Mouse (Mus musculus) midbrain, embryonic 15.5 days (tissue): ENCODE data around the gene Phf13. TPM values are rescaled to one million over a fixed set of nuclear protein-coding genes. Genes with fewer than 3 reads are reported as not detected.

Experiments used
- ATAC-seq: fragments of 200-750 bp; cut with Nextera tagmentation; replicated peaks from 2 replicates; pipeline ENCODE4 v1.8.0; 2017; ENCODE audit warnings: moderate TSS enrichment
- H3K27ac ChIP-seq: fragments of 300-500 bp; sonication (generic); 2 replicates; pipeline ENCODE4 v1.5.1; 2015; ENCODE audit warnings: mild to moderate bottlenecking, inconsistent platforms
- H3K27me3 ChIP-seq: fragments of 300-500 bp; sonication (generic); replicated peaks from 2 replicates; pipeline ENCODE4 v1.6.1; 2015; ENCODE audit warnings: inconsistent platforms
- H3K36me3 ChIP-seq: fragments of 300-500 bp; sonication (generic); replicated peaks from 2 replicates; pipeline ENCODE4 v1.6.1; 2015; ENCODE audit warnings: inconsistent platforms
- H3K4me1 ChIP-seq: fragments of 300-500 bp; sonication (generic); 2 replicates; pipeline ENCODE4 v1.6.1; 2015; ENCODE audit warnings: inconsistent platforms
- H3K4me2 ChIP-seq: fragments of 300-500 bp; sonication (generic); 2 replicates; pipeline ENCODE4 v1.6.1; 2015; ENCODE audit warnings: inconsistent platforms, mild to moderate bottlenecking, moderate library complexity
- H3K4me3 ChIP-seq: fragments of 300-500 bp; sonication (generic); 2 replicates; pipeline ENCODE4 v1.5.1; 2015; ENCODE audit warnings: mild to moderate bottlenecking, inconsistent platforms
- H3K9ac ChIP-seq: fragments of 300-500 bp; sonication (generic); 2 replicates; pipeline ENCODE4 v1.6.1; 2015; ENCODE audit warnings: mild to moderate bottlenecking, inconsistent platforms
- H3K9me3 ChIP-seq: fragments of 300-500 bp; sonication (generic); 2 replicates; pipeline ENCODE4 v1.6.1; 2016; ENCODE audit warnings: inconsistent platforms
- WGBS: fragments of 180-500 bp; shearing (Covaris S2); methylation state at CpG from one replicate; pipeline ENCODE4 v1.1.7; 2015; ENCODE audit warnings: mixed read lengths; 5-methylcytosine and 5-hydroxymethylcytosine counted together
- polyA plus RNA-seq: library from polyadenylated mRNA; unstranded; fragments of >200 nt; fragmentation: Nextera tagmentation; extraction: Ambion mirVana; gene quantifications from 2 replicates; pipeline ENCODE4 v1.2.1, GENCODE M21; 2015

Phf13 gene
- polyA plus RNA-seq, 1 experiment from 2014 or later: 22.5 TPM

- ATAC-seq: no peak
- no peak overlapping the region for H3K4me3 ChIP-seq
- 63% methylated on average over 3 of the region's 3 CpGs for WGBS
- H3K9ac ChIP-seq: no peak overlapping the region
- no peak overlapping the region for H3K27ac ChIP-seq
- peaks cover 13% of the 10 kb centered on the region for H3K4me1 ChIP-seq
- no peaks in the 10 kb centered on the region for H3K36me3 ChIP-seq
- H3K9me3 ChIP-seq: no peaks in the 10 kb centered on the region
- no peak overlapping the region for H3K4me2 ChIP-seq
- no peaks in the 10 kb centered on the region for H3K27me3 ChIP-seq
Measured at GRCm38 (mm10) chr4:151999481-151999880, 3.4 kb upstream of the Phf13 start.

- Histone ChIP-seq H3K4me3 (peak overlapping the region; percentile 97; the same call in 1 of the 2 replicates), H3K27me3 (no peaks in the 10 kb centered on the region), H3K9me3 (no peaks in the 10 kb centered on the region), H3K36me3 (no peaks in the 10 kb centered on the region), H3K27ac (no peak overlapping the region), H3K4me2 (peak overlapping the region; percentile 95), H3K9ac (no peak overlapping the region), H3K4me1 (peaks cover 22% of the 10 kb centered on the region)
- 81% methylated on average over 3 of the region's 3 CpGs for WGBS
- ATAC-seq: no peak
Measured at GRCm38 (mm10) chr4:151997701-151998100, 1.6 kb upstream of the Phf13 start.

GRCm38 (mm10) chr4:151996951-151997222 is 829 bp upstream of the Phf13 start:
- Histone ChIP-seq H3K9ac (peak overlapping the region; percentile 61), H3K9me3 (no peaks in the 10 kb centered on the region), H3K27ac (peak overlapping the region; percentile 87), H3K36me3 (peaks cover 4% of the 10 kb centered on the region; the same call in 1 of the 2 replicates), H3K4me3 (peak overlapping the region; percentile 97), H3K4me1 (peaks cover 22% of the 10 kb centered on the region), H3K4me2 (peak overlapping the region; percentile 95), H3K27me3 (no peaks in the 10 kb centered on the region)
- no peak for ATAC-seq
- WGBS: 7% methylated on average over 13 of the region's 13 CpGs

- peak overlapping the region; percentile 95 for H3K4me2 ChIP-seq
- 1% methylated on average over 75 of the region's 111 CpGs for WGBS
- peak overlapping the region; percentile 78 for H3K9ac ChIP-seq
- peaks cover 22% of the 10 kb centered on the region for H3K4me1 ChIP-seq
- H3K27ac ChIP-seq: peak overlapping the region; percentile 72
- peaks cover 12% of the 10 kb centered on the region; the same call in 1 of the 2 replicates for H3K36me3 ChIP-seq
- no peaks in the 10 kb centered on the region for H3K9me3 ChIP-seq
- peak overlapping the region; percentile 97 for H3K4me3 ChIP-seq
- no peaks in the 10 kb centered on the region for H3K27me3 ChIP-seq
- ATAC-seq: peak; percentile 78
Measured at GRCm38 (mm10) chr4:151995371-151996172, 486 bp downstream of the Phf13 start.

- no peaks in the 10 kb centered on the region for H3K27me3 ChIP-seq
- H3K9ac ChIP-seq: peak overlapping the region; percentile 78
- no peaks in the 10 kb centered on the region for H3K9me3 ChIP-seq
- peaks cover 22% of the 10 kb centered on the region for H3K4me1 ChIP-seq
- peak overlapping the region; percentile 95 for H3K4me2 ChIP-seq
- 3% methylated on average over 56 of the region's 61 CpGs for WGBS
- H3K27ac ChIP-seq: 0 out of 2 replicates have a peak overlapping the region, but pooled peaks have one; percentile 72
- ATAC-seq: no peak
- H3K4me3 ChIP-seq: peak overlapping the region; percentile 97
- H3K36me3 ChIP-seq: peaks cover 12% of the 10 kb centered on the region; the same call in 1 of the 2 replicates
Measured at GRCm38 (mm10) chr4:151994228-151995171, 1.6 kb downstream of the Phf13 start.

- WGBS: 83% methylated on average over 6 of the region's 6 CpGs
- no peak overlapping the region for H3K9ac ChIP-seq
Measured at GRCm38 (mm10) chr4:151993035-151993434, 3.0 kb downstream of the Phf13 start.

DNA sequence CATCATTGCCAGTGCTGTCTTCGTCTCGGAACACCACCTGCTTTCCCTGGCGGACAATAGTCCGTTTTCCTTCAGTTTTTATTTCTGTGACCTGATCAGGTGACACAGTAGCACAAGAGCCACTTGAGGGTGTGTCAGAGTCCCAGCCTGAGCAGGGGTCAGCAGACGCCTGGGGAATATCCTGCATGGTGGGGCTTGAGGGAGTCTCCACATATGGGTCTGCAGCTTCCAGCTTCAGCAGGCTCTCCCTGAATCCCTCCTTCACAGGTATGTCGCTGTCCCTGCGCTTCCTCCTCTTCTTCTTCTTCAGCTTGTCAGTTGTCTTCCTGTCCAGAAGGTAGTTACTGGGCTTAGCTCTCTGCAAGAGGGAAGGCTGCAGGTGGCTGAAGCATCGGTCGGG is 4.0 kb downstream of the Phf13 start:
- H3K9ac ChIP-seq: no peak overlapping the region
- H3K4me3 ChIP-seq: no peak overlapping the region
- no peak overlapping the region for H3K27ac ChIP-seq
- peaks cover 33% of the 10 kb centered on the region for H3K4me1 ChIP-seq
- no peak for ATAC-seq
- H3K36me3 ChIP-seq: peaks cover 12% of the 10 kb centered on the region; the same call in 1 of the 2 replicates
- no peaks in the 10 kb centered on the region for H3K9me3 ChIP-seq
- H3K4me2 ChIP-seq: no peak overlapping the region
- no peaks in the 10 kb centered on the region for H3K27me3 ChIP-seq
- 91% methylated on average over 9 of the region's 9 CpGs for WGBS

More at GRCm38 (mm10) chr4:151993035-151993434, 3.0 kb downstream of the Phf13 start:
- Histone ChIP-seq H3K27ac (no peak overlapping the region), H3K27me3 (no peaks in the 10 kb centered on the region), H3K36me3 (peaks cover 12% of the 10 kb centered on the region; the same call in 1 of the 2 replicates), H3K4me3 (no peak overlapping the region), H3K4me1 (peaks cover 31% of the 10 kb centered on the region), H3K9me3 (no peaks in the 10 kb centered on the region), H3K4me2 (no peak overlapping the region)
- no peak for ATAC-seq

DNA sequence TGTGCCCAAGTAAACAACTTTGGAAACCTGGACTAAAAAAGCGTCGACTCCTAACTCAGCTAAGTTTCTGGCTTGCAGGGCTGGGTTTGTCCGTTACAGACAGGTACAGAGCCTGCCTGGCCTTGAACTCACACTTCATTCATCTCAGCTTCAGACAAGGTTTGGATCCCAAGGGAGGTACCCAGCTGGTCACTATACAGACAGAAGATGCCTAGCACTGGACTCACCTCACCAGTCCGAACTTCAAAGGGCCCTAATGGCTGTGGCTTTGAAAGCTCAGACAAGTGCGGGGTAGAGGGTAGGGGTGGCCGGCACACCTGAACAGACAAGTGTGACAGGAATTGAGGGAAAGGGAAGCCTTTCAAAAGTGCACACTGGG is 7.0 kb downstream of the Phf13 start:
- H3K4me1 ChIP-seq: peaks cover 29% of the 10 kb centered on the region
- WGBS: 36% methylated on average over 6 of the region's 6 CpGs
- H3K27me3 ChIP-seq: no peaks in the 10 kb centered on the region
- no peak overlapping the region for H3K27ac ChIP-seq
- H3K4me3 ChIP-seq: peak overlapping the region; percentile 87
- H3K9ac ChIP-seq: peak overlapping the region; percentile 92; the same call in 1 of the 2 replicates
- peaks cover 12% of the 10 kb centered on the region; the same call in 1 of the 2 replicates for H3K36me3 ChIP-seq
- H3K9me3 ChIP-seq: no peaks in the 10 kb centered on the region
- H3K4me2 ChIP-seq: peak overlapping the region; percentile 90
- ATAC-seq: peak; percentile 14; the same call in 1 of the 2 replicates

GRCm38 (mm10) chr4:151988342-151989109 is 7.5 kb downstream of the Phf13 start, which contains the start of gene Thap3:
Gene Thap3, minus strand, starts transcription at chr4:151988997.
- WGBS: under 1% methylated on average over 51 of the region's 54 CpGs
- peak; percentile 73 for ATAC-seq
- no peaks in the 10 kb centered on the region for H3K9me3 ChIP-seq
- H3K4me1 ChIP-seq: peaks cover 24% of the 10 kb centered on the region
- peaks cover 12% of the 10 kb centered on the region; the same call in 1 of the 2 replicates for H3K36me3 ChIP-seq
- H3K4me3 ChIP-seq: peak within 1 kb of the TSS; percentile 87
- H3K9ac ChIP-seq: peak within 1 kb of the TSS; percentile 92
- H3K4me2 ChIP-seq: peak within 1 kb of the TSS; percentile 90
- H3K27ac ChIP-seq: peak within 1 kb of the TSS; percentile 84
- H3K27me3 ChIP-seq: no peaks in the 10 kb centered on the region

GRCm38 (mm10) chr4:151988014-151988341 is 8.1 kb downstream of the Phf13 start:
- peak overlapping the region; percentile 92 for H3K9ac ChIP-seq
- peak overlapping the region; percentile 87 for H3K4me3 ChIP-seq
- H3K27ac ChIP-seq: peak overlapping the region; percentile 84
- H3K9me3 ChIP-seq: no peaks in the 10 kb centered on the region
- no peaks in the 10 kb centered on the region for H3K27me3 ChIP-seq
- WGBS: 25% methylated on average over 10 of the region's 10 CpGs
- H3K4me1 ChIP-seq: peaks cover 24% of the 10 kb centered on the region
- H3K4me2 ChIP-seq: peak overlapping the region; percentile 90
- peaks cover 12% of the 10 kb centered on the region; the same call in 1 of the 2 replicates for H3K36me3 ChIP-seq
- 0 out of 2 replicates have a peak, but pooled peaks have one; percentile 4 for ATAC-seq

- Histone ChIP-seq H3K4me1 (peaks cover 26% of the 10 kb centered on the region), H3K4me3 (no peak overlapping the region), H3K36me3 (peaks cover 6% of the 10 kb centered on the region; the same call in 1 of the 2 replicates), H3K4me2 (no peak overlapping the region), H3K27ac (no peak overlapping the region), H3K9ac (no peak overlapping the region), H3K9me3 (no peaks in the 10 kb centered on the region), H3K27me3 (no peaks in the 10 kb centered on the region)
- no peak for ATAC-seq
- 66% methylated on average over 8 of the region's 8 CpGs for WGBS
Measured at GRCm38 (mm10) chr4:151986650-151987049, 9.4 kb downstream of the Phf13 start.
